15 mouse cellular contexts compared by ENCODE assay signal in the genomic region with DNA sequence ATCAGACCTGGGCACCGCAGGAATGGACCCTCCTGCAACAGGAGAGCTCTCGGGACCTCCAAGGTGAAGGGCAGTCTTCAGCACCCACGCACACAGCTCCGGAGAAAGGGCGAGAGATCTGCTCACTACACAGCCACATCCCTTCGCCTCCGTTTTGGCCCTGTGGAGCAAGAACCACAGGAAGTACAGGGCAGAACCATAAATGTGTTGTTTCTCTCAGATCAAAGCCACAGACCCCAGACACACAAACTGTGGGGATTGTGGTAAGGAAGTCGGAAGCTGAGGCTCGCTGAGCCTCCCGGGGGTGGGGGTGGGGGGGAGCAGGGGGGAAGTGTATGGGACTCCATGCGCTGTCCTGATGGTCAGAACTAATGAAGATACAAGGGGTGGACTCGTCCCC.
"Had no signal": no experiment of that assay in that cellular context is flagged by ENCODE, and none has a peak within 500 bp of the region (broad histone marks: within the 10 kb centered on the region; RNA-seq: fewer than 3 reads in every experiment).

No protein-coding gene starts in this region.

- ATAC-seq: midbrain, embryonic 16.5 days had no signal

- H3K27ac ChIP-seq: layer of hippocampus, adult 2 months; limb, embryonic 13.5 days; liver, embryonic 15.5 days; midbrain, embryonic 12.5 days had no signal

- DNase-seq: kidney, adult 11 months; kidney, adult 9 months; kidney, postnatal 10 days; kidney, postnatal 4 days; lung, embryonic 14.5 days; lung, postnatal 14 days; right cerebral cortex, adult 18-20 months; right cerebral cortex, postnatal 25 days; thymus, postnatal 14 days had no signal

- H3K9ac ChIP-seq: limb, embryonic 13.5 days; liver, embryonic 15.5 days; lung, embryonic 14.5 days; midbrain, embryonic 12.5 days had no signal

- H3K27me3 ChIP-seq: limb, embryonic 13.5 days; midbrain, embryonic 12.5 days had no signal

- H3K4me3 ChIP-seq: layer of hippocampus, adult 2 months; limb, embryonic 13.5 days; liver, embryonic 15.5 days; midbrain, embryonic 12.5 days had no signal

- H3K9me3 ChIP-seq: limb, embryonic 13.5 days; liver, embryonic 15.5 days; midbrain, embryonic 12.5 days had no signal

- H3K4me2 ChIP-seq: limb, embryonic 13.5 days; liver, embryonic 11.5 days; liver, embryonic 15.5 days; lung, embryonic 14.5 days; midbrain, embryonic 12.5 days had no signal

- H3K4me1 ChIP-seq: limb, embryonic 13.5 days; liver, embryonic 15.5 days; midbrain, embryonic 12.5 days had no signal

- H3K36me3 ChIP-seq: limb, embryonic 13.5 days; liver, embryonic 15.5 days; midbrain, embryonic 12.5 days had no signal
